Mouse (Mus musculus): ENCODE data around the gene Cdc42bpg.

GRCm38 (mm10) chr19:6305517-6306115 is 640 bp upstream of the Cdc42bpg start:
- no peak for TF ChIP-seq CTCF (IDR thresholded peaks at IDR 0.05; ENCODE audit: insufficient read depth, low read length)
- TF ChIP-seq POLR2A (IDR thresholded peaks at IDR 0.05; ENCODE audit: borderline replicate concordance, extremely low read depth, low read depth, low read length) = no peak
